Comparison of ENCODE assay signal across 14 mouse cellular contexts in the genomic region with DNA sequence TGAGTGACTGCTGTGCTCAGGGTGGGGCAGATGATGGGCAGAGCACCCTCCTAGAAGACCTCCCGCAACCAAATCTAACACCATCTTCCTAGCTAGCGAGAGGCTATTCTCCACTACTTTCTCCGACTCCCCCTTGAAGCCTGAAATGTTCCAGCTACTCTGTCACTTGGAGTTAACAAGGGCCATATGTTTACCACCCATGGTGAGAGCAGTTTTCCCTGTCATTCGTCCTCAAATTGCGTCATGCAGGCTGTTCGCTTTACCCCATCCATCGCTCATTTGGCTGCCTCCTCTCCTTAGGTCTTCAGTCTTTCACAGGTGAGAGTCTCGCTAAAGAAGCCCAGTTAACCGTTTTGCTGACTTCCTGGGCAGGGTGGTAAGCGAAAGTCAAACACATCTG. TPM values are rescaled to one million over a fixed set of nuclear protein-coding genes. Genes with fewer than 3 reads are reported as not detected.
DNase-seq lines count a peak whose midpoint lies in the region; ATAC-seq and TF ChIP-seq lines count a peak whose summit lies in the region.
"Had no signal": no experiment of that assay in that cellular context is flagged by ENCODE, and none has a peak within 500 bp of the region (broad histone marks: within the 10 kb centered on the region; RNA-seq: fewer than 3 reads in every experiment).

No protein-coding gene starts in this region.

- H3K9ac ChIP-seq in hindbrain, postnatal 0 days (replicated peaks; ENCODE audit: low read length): no peak overlapping the region
- no peak overlapping the region for H3K9ac ChIP-seq in hindbrain, embryonic 14.5 days
- no peak overlapping the region for H3K9ac ChIP-seq in embryonic facial prominence, embryonic 11.5 days (replicated peaks; ENCODE audit: low read length)
- no peak overlapping the region for H3K9ac ChIP-seq in limb, embryonic 11.5 days (ENCODE audit: low read length)
- H3K9ac ChIP-seq: liver, embryonic 13.5 days; midbrain, embryonic 12.5 days had no signal

- H3K4me3 ChIP-seq in hindbrain, postnatal 0 days (ENCODE audit: low read length): no peak overlapping the region
- no peak overlapping the region for H3K4me3 ChIP-seq in hindbrain, embryonic 14.5 days (replicated peaks; ENCODE audit: low read length)
- H3K4me3 ChIP-seq in embryonic facial prominence, embryonic 11.5 days (ENCODE audit: low read depth, low read length): no peak overlapping the region
- no peak overlapping the region for H3K4me3 ChIP-seq in limb, embryonic 11.5 days (ENCODE audit: low read depth, low read length)
- H3K4me3 ChIP-seq: liver, embryonic 13.5 days; midbrain, embryonic 12.5 days had no signal

- H3K27me3 ChIP-seq in hindbrain, postnatal 0 days (ENCODE audit: insufficient read depth, low read length): no peaks in the 10 kb centered on the region
- no peaks in the 10 kb centered on the region for H3K27me3 ChIP-seq in hindbrain, embryonic 14.5 days (ENCODE audit: control insufficient read depth, insufficient read depth, low read length)
- H3K27me3 ChIP-seq in embryonic facial prominence, embryonic 11.5 days (ENCODE audit: control insufficient read depth, insufficient read depth, low read length): no peaks in the 10 kb centered on the region
- H3K27me3 ChIP-seq in limb, embryonic 11.5 days (ENCODE audit: control insufficient read depth, insufficient read depth, low read length): no peaks in the 10 kb centered on the region
- H3K27me3 ChIP-seq: liver, embryonic 13.5 days; midbrain, embryonic 12.5 days had no signal

- no peak for TF ChIP-seq CTCF in hindbrain, postnatal 0 days (IDR thresholded peaks at IDR 0.05; ENCODE audit: low read depth)

- no peaks in the 10 kb centered on the region for H3K36me3 ChIP-seq in hindbrain, postnatal 0 days (ENCODE audit: insufficient read depth, low read length)
- no peaks in the 10 kb centered on the region for H3K36me3 ChIP-seq in hindbrain, embryonic 14.5 days (replicated peaks; ENCODE audit: control insufficient read depth, insufficient read depth)
- no peaks in the 10 kb centered on the region for H3K36me3 ChIP-seq in embryonic facial prominence, embryonic 11.5 days (replicated peaks; ENCODE audit: control insufficient read depth, insufficient read depth, low read depth, low read length)
- H3K36me3 ChIP-seq in limb, embryonic 11.5 days (ENCODE audit: control insufficient read depth, insufficient read depth, low read length): no peaks in the 10 kb centered on the region
- H3K36me3 ChIP-seq: liver, embryonic 13.5 days; midbrain, embryonic 12.5 days had no signal

- WGBS in hindbrain, postnatal 0 days: 65% methylated on average over 10 of the region's 10 CpGs
- 70% methylated on average over 10 of the region's 10 CpGs for WGBS in hindbrain, embryonic 14.5 days
- 48% methylated on average over 10 of the region's 10 CpGs for WGBS in embryonic facial prominence, embryonic 11.5 days
- WGBS in limb, embryonic 11.5 days: 13% methylated on average over 10 of the region's 10 CpGs

- no peak for ATAC-seq in hindbrain, postnatal 0 days
- no peak for ATAC-seq in hindbrain, embryonic 14.5 days (ENCODE audit: low FRiP score)
- no peak for ATAC-seq in embryonic facial prominence, embryonic 11.5 days (replicated peaks; ENCODE audit: insufficient number of reproducible peaks, low FRiP score, low TSS enrichment, low read depth)
- no peak for ATAC-seq in limb, embryonic 11.5 days (ENCODE audit: insufficient number of reproducible peaks, low FRiP score, low TSS enrichment, low read depth)
- no peak for ATAC-seq in activated CD4-positive, CD25-positive, alpha-beta regulatory T cell, adult 4 months

- no peak overlapping the region for H3K4me2 ChIP-seq in hindbrain, postnatal 0 days (ENCODE audit: low read depth, low read length)
- H3K4me2 ChIP-seq in hindbrain, embryonic 14.5 days (replicated peaks): no peak overlapping the region
- no peak overlapping the region for H3K4me2 ChIP-seq in embryonic facial prominence, embryonic 11.5 days (ENCODE audit: low read depth, low read length)
- H3K4me2 ChIP-seq in limb, embryonic 11.5 days (ENCODE audit: low read depth, severe bottlenecking): peak overlapping the region; percentile 11; the same call in 1 of the 2 replicates
- H3K4me2 ChIP-seq: liver, embryonic 13.5 days; midbrain, embryonic 12.5 days had no signal

- H3K9me3 ChIP-seq in hindbrain, postnatal 0 days (ENCODE audit: low read length): peaks cover 4% of the 10 kb centered on the region; the same call in 1 of the 2 replicates
- 0 out of 2 replicates have a peak, but pooled peaks cover 3% of the 10 kb centered on the region for H3K9me3 ChIP-seq in hindbrain, embryonic 14.5 days (ENCODE audit: control insufficient read depth, low read length)
- no peaks in the 10 kb centered on the region for H3K9me3 ChIP-seq in embryonic facial prominence, embryonic 11.5 days (replicated peaks; ENCODE audit: control insufficient read depth, low read length)
- no peaks in the 10 kb centered on the region for H3K9me3 ChIP-seq in limb, embryonic 11.5 days (ENCODE audit: control insufficient read depth, low read length)
- H3K9me3 ChIP-seq: liver, embryonic 13.5 days; midbrain, embryonic 12.5 days had no signal

- H3K27ac ChIP-seq in hindbrain, postnatal 0 days: no peak overlapping the region
- no peak overlapping the region for H3K27ac ChIP-seq in hindbrain, embryonic 14.5 days
- no peak overlapping the region for H3K27ac ChIP-seq in embryonic facial prominence, embryonic 11.5 days (replicated peaks; ENCODE audit: low read depth, low read length)
- H3K27ac ChIP-seq in limb, embryonic 11.5 days (replicated peaks; ENCODE audit: low read depth, low read length): no peak overlapping the region
- H3K27ac ChIP-seq: liver, embryonic 13.5 days; midbrain, embryonic 12.5 days had no signal

- H3K4me1 ChIP-seq in hindbrain, postnatal 0 days (ENCODE audit: insufficient read depth, low read length): no peaks in the 10 kb centered on the region; the same call in 1 of the 2 replicates
- no peaks in the 10 kb centered on the region for H3K4me1 ChIP-seq in hindbrain, embryonic 14.5 days (replicated peaks; ENCODE audit: control insufficient read depth, insufficient read depth, low read length)
- H3K4me1 ChIP-seq in embryonic facial prominence, embryonic 11.5 days (ENCODE audit: control insufficient read depth, insufficient read depth, low read length): no peaks in the 10 kb centered on the region
- peaks cover 3% of the 10 kb centered on the region; the same call in 1 of the 2 replicates for H3K4me1 ChIP-seq in limb, embryonic 11.5 days (ENCODE audit: control insufficient read depth, insufficient read depth, low read length)
- H3K4me1 ChIP-seq: liver, embryonic 13.5 days; midbrain, embryonic 12.5 days had no signal

- DNase-seq in hindbrain, postnatal 0 days (ENCODE audit: low spot score): peak; percentile 31
- DNase-seq in hindbrain, embryonic 14.5 days (ENCODE audit: low spot score): no peak
- DNase-seq in brain, adult 2 months (ENCODE audit: low read depth, low spot score): peak; percentile 45
- peak; percentile 69 for DNase-seq in embryonic facial prominence, embryonic 11.5 days (ENCODE audit: low spot score)
- DNase-seq in limb, embryonic 11.5 days (ENCODE audit: low spot score): peak; percentile 44
- no peak for DNase-seq in urinary bladder, postnatal 14 days (ENCODE audit: low spot score)
- no peak for DNase-seq in adrenal gland, adult (ENCODE audit: inconsistent age in 2 of 2, low spot score in 1 of 2)
- DNase-seq: adrenal gland, adult 2 months; cerebellum, adult 9-11 months; liver, embryonic 13.5 days; lung, postnatal 14 days; right cerebral cortex, postnatal 14 days had no signal

RNA-seq across cellular contexts. Expression of gene Cldn11, which starts 41.7 kb away (rescaled TPM):
- 61.8 and 80.1 TPM in 2 replicates for total RNA-seq in hindbrain, postnatal 0 days (2014; rRNA removed)
- polyA plus RNA-seq in hindbrain, postnatal 0 days (2015; fragmentation: Nextera tagmentation; extraction: Ambion mirVana): 71.0 and 76.7 TPM in 2 replicates
- polyA plus RNA-seq in hindbrain, embryonic 14.5 days (2014; fragmentation: Nextera tagmentation; extraction: Ambion mirVana): 40.3 and 44.9 TPM in 2 replicates
- polyA plus RNA-seq in embryonic facial prominence, embryonic 11.5 days (2014; fragmentation: Nextera tagmentation; extraction: Ambion mirVana): 28.3 and 36.7 TPM in 2 replicates
- polyA plus RNA-seq in limb, embryonic 11.5 days (2014; fragmentation: Nextera tagmentation; extraction: Ambion mirVana): 4.5 and 4.9 TPM in 2 replicates
- polyA plus RNA-seq in activated CD4-positive, CD25-positive, alpha-beta regulatory T cell, adult 4 months (2017; shearing (Covaris generic)): not detected

Comparison
In these comparisons a context has a peak if more than half of its experiments do, and no peak if none do; other contexts are left out.
1. DNase-seq: peak in hindbrain, postnatal 0 days (single experiment), brain, adult 2 months (single experiment), embryonic facial prominence, embryonic 11.5 days (single experiment) and limb, embryonic 11.5 days (single experiment); none in hindbrain, embryonic 14.5 days (single experiment), urinary bladder, postnatal 14 days (single experiment) and adrenal gland, adult (0 of 2).